Mouse (Mus musculus): Measurements from ENCODE around the gene Kcnj3. TPM values are rescaled to one million over a fixed set of nuclear protein-coding genes. Genes with fewer than 3 reads are reported as not detected.

The Kcnj3 gene
- total RNA-seq, 2 experiments from 2014 or later: 116 to 120 TPM

DNA sequence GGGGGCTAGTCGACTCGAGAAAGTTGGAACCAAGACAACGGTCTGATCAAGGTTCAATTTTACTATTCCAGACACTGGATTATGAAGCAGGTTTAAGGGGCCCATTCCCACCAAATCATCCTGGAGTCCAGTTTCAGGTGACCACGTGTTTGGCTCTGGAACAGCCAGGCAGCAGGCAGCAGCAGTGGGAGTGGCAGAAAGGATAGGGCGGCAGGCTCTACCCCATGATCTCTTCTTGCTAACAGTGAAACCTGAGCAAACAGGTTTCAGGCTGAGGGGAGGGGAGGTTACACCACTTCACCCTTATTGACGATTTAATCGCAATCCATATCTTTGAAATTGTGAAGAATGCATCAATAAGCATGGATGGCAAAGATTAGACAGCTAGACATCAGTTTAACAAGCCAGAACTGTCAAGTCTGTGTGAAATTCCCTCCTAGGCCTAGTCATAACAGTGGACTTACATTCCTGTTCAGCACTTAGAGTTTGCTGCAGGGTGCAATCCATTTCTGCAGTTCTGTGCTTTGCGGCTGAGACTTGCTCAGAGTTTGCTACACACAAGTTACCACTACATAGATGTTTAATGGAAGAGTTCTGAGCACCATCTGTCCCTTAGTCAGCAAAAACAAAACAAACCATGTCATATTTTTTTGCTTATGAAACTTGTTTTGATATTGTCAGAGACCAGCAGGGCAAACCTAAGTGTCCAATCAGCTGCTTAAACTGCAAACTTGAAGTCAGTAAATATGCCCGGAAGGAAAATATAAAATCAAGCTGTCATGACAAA, 67.8 kb downstream of the Kcnj3 start:
- DNase-seq (ENCODE audit: low spot score in 2 of 2): peak in 1 of 2 experiments; percentile 51

DNA sequence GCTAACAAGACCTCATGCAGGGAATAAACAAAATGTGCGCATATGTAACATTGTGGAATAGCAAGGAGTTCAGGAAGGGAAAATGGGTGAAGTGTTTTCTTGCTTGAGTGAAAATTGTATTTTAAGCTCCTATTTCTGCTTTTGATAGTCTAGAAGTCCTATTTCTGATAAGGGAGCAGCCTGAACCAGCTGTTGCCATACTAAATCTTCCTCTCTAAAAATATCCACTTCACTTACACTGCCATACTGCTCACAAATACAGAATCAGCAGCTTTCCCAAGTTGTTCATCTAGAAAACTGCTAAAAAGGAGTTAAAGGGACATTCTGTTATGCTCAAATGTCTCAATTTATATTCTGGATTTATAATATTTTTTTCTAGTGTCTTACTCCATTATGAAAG, 69.9 kb downstream of the Kcnj3 start:
- no peak for DNase-seq (ENCODE audit: low spot score in 2 of 2)

DNA sequence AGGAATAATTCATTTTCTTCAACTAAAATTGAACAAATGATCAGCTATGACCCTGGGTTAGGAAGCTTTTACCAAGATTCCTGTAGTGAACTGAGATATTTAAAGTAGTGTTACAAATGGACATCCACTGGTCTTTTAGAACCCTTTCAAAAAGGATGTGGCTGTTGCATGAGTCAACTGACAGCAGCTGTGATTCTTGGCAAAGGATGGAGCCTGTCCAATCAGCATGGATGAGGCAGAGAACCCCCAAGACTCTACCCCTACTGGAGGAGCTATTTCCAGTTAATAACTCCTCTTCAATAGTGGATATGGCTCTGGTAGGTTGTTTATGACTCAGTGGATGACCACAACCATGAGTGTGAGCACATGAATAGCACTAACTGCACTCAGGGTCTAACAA, 81.5 kb downstream of the Kcnj3 start:
- DNase-seq (ENCODE audit: low spot score in 2 of 2): no peak

DNA sequence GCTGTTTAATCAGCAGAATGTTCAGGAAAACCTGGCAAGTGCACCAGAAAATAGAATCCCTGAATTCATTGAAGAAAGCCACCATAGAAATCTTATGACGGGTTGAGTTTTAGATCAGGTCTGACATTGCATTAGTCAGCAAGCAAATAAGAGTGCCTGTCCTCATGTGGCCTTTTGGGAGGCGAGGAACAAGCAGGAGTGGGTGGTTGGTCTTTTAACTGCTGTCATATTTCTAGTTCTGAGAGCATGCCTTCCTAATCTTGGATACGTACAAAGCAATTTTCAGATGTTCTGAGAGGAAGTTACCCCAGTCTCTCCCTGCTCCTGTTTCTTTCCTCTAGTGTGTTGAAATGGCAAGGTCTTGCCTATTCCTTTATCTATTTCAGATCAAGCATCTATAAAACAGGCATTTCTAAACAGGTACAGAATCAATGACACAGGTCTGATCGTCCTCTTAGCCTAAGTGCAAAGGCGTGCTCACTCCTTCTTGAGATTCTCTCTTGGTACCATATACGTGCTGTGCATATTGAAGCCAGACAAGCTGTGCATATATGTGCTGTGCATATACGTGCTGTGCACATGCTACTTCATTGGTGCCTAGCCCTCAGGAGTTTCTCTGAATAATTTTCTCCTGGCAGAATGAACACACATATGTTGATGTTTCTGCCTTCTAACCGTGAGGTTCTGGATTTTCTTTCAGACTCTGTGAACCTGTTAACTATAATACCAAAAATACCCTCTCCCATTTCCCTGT, 97.1 kb downstream of the Kcnj3 start:
- DNase-seq (ENCODE audit: low spot score in 2 of 2): peak in 1 of 2 experiments; percentile 53

GRCm38 (mm10) chr2:55534946-55535345, 99.2 kb downstream of the Kcnj3 start:
- DNase-seq (ENCODE audit: low spot score in 2 of 2): no peak

GRCm38 (mm10) chr2:55535482-55535881, 99.7 kb downstream of the Kcnj3 start:
- no peak for DNase-seq (ENCODE audit: low spot score in 2 of 2)

DNA sequence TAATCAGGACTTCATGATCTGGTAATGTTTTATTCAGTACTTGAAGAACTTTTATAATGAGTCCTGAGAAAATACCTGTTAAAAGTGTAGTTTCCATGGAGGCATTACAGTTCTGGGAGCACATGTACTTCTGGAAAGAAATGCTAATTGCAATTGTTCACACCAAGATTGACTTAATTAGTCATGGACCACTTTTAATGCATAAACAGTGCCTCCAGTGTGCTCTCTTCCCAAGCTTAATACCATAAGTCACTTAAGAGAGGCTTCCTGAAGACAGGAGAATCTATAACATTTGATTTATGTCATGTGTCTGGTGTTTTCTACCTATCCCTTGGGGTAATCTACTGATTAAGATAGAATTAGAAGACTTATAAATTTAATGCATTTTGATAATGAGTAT, 111.8 kb downstream of the Kcnj3 start:
- no peak for DNase-seq (ENCODE audit: low spot score in 2 of 2)

DNA sequence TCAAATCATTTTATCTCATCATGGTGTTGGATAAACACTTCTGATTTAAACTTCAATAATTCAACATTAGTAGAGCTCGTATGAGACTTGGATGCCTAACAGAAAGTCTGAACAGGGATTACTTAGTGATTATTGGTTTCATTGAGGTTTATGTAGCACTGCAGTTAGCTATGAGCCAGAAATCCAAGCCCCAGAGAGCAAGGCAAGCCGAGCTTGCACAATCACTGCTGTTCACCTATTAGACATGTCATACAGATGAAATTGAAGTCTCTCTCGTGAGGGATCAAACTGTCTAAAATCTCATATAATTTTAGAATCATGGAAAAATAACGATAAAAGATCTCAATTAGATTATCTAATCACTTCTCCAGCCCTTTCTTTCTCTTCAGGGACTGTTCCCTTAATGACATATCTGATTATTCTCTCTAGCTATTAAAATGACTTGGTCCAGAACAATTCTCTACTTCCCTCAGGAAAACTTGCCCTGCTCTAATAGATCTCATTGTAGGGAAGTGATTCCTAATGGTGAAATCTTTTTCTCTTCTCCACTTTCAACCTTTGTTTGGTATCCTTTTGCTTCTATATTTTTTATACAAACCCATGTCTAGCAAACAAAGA, 122.7 kb downstream of the Kcnj3 start:
- no peak for DNase-seq (ENCODE audit: low spot score in 2 of 2)

DNA sequence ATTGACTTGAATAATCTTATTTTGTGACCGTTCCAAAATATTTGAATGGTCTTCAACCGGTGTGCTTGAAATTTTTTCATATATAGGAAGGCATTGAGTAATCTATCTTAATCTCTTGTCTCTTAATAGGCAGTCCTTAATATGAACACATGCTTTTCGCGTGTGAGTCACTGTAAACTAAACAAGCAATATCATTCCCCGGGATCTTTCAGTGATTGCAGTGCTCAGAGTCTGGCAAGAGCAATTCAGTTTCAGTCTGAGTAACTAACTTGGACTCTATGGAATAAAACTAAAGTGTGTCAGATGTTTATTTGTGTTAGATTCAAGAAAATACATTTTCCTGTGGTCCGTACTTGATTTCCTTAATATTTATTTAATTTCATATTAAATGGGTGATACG, 133.5 kb downstream of the Kcnj3 start:
- DNase-seq (ENCODE audit: low spot score in 2 of 2): no peak

- no peak for DNase-seq (ENCODE audit: low spot score in 2 of 2)
Observed at GRCm38 (mm10) chr2:55571425-55571824, 135.7 kb downstream of the Kcnj3 start.

DNA sequence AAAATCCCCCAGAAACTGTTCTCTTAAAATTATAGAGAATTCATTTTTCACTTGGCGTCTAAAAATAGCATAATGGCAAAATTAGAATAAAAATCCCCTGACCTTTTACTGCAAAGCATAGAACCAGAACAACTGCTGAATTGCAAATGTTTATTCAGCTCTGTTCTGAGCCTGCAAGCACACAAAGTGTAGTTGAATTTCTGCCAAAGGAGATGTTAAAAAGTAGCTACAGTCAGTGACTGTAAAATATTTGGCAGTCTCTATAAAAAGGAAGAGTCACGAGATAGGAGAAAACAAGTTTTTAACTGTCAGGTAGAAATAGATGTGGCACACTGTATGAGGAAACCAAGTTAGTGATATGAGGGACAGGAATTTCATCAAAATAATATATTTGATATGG, 144.5 kb downstream of the Kcnj3 start:
- DNase-seq (ENCODE audit: low spot score in 2 of 2): peak in 1 of 2 experiments; percentile 58

DNA sequence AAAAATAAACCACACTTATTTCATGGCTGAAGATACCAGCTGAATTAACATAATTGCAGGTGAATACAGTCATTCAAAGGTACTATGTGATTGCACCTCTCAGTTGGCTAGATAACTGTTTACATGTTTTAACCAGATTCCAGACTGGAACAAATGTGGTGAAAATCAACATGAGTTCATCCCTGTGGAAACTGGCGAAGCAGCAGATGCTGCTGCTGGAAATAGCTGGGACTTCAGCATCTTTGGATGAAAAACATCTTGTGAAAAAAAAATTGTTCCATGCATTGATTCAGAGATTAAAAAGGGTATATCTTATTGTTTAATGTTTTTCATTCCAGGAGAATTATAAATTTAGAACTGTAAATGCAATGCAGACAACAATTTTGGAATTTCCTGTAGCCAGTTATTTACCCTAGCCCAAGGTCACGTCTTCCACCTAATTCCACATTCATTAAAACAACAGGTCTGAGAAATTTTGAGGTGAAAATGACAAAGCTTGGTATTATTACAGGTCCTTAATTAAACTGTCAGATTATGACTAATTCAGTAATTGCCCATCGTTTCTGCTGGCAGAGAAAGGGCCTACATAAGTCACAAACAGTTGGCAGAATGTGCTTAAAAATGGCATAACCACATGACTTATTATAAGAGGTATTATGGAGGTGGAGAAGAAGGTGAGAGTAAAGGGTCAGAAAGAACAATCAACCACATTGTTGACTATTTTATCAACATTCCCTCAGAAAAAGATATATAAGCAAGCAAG, 155.6 kb downstream of the Kcnj3 start:
- DNase-seq (ENCODE audit: low spot score in 2 of 2): peak in 1 of 2 experiments; percentile 63
